Mouse (Mus musculus): ENCODE measurements around the gene Ptprh. TPM values are rescaled to one million over a fixed set of nuclear protein-coding genes. Genes with fewer than 3 reads are reported as not detected.
A peak's percentile ranks its signal among the peaks of the same experiment; 100 is the strongest.

Gene Ptprh
- polyA plus RNA-seq, 1 experiment, result 85.7 TPM

GRCm38 (mm10) chr7:4507220-4507619 is 96.6 kb downstream of the Ptprh start:
- WGBS, result 29% methylated on average over 4 of the region's 4 CpGs
- DNase-seq (ENCODE audit: low read depth, low spot score), result no peak

DNA sequence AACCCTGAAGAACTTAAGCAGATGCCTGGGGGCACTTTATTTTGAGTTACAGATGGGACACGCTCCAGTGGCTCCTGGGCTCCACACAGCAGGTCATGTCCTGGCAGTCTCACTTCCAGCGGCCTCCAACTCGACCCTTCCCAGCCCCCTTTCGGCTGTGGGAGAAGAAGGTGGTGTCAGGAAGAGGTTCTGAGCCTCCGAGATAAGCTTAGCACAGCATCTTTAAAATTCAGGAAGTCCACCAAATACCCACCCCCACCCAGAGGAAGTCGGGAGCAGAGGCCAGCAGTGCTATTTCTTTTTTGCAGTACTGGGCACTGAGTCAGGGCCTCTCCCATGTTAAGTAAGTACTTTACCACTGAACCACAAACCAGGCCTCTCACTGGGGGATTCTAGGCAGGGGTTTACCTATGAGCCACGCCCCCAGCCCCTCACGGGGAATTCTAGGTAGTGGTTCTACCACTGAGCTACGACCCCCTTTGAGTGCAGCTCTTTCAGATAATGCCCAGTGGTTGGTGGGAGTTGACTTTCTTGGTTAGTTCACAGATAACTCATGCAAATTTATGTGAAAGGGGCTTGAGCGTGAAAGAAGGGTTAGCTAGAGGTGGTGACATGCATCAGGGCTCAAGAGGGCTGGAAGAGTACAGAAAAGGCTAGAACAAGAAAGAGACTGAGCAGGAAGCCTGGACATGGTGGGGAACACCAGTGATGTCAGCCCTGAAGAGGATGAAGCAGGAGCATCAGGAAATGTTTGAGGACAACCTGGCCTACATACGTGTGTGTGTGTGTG is 99.0 kb downstream of the Ptprh start:
- 62% methylated on average over 11 of the region's 11 CpGs for WGBS
- no peak for DNase-seq (ENCODE audit: low read depth, low spot score)

DNA sequence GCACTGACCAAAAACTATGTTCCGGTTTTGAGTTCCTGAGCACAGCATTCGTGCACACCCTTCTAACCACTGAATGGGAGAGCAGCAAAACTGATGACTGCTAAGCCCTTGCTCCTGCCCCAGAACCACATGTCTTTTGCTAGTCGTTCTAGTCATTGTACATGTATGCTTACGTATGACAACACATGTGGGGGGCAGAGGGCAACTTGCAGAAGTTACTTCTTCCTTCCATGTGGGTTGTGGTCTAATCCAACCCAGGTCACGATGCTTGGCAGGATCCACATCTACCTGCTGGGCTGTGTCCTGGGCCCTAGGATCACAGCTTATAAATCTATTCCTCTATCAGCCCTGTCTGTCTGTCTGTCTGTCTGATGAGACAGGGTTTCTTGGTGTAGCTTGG is 100.0 kb downstream of the Ptprh start:
- DNase-seq (ENCODE audit: low read depth, low spot score), result no peak
- 71% methylated on average over 5 of the region's 5 CpGs for WGBS

GRCm38 (mm10) chr7:4503100-4503499 is 100.7 kb downstream of the Ptprh start:
- WGBS, result 78% methylated on average over 4 of the region's 4 CpGs
- DNase-seq (ENCODE audit: low read depth, low spot score), result no peak

- DNase-seq (ENCODE audit: low read depth, low spot score), result peak; percentile 70
- whole genome bisulfite sequencing, result 8% methylated on average over 14 of the region's 14 CpGs
Measured at GRCm38 (mm10) chr7:4502421-4503090, 101.3 kb downstream of the Ptprh start.

GRCm38 (mm10) chr7:4501558-4502397 is 102.1 kb downstream of the Ptprh start, which contains the start of gene Ppp1r12c:
Gene Ppp1r12c (minus strand): TSS chr7:4501680.
- WGBS, result under 1% methylated on average over 62 of the region's 62 CpGs
- DNase-seq (ENCODE audit: low read depth, low spot score), result peak; percentile 69

DNA sequence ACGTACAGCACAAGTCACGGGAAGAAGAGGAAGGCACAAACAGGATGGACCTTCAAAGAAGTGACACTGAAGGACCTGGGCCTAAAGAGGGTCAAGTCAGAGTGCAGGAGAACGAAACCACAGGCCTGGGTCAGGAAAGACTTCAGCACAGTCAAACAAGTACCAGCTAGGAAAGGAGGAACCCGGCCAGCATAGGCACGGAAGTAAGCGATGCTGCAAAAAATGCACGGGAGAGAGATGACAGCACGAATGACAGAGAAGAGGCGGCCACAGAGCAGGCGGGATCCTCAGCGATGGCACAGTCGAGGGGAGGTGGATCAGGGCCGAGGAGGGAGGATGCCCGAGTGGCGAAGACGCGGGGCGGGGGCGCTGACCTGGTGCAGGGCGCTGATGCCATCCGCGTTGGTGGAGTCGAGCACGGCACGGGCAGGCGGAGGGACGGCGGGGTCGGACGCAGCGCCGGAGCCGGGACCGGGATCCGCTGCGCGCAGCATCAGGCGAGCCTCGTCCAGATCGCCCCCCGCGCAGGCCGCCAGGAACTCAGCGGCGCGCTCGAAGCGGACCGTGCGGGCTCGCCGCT is 102.9 kb downstream of the Ptprh start:
- no peak for DNase-seq (ENCODE audit: low read depth, low spot score)
- under 1% methylated on average over 51 of the region's 52 CpGs for WGBS

- WGBS, result 78% methylated on average over 4 of the region's 4 CpGs
- no peak for DNase-seq (ENCODE audit: low read depth, low spot score)
Measured at GRCm38 (mm10) chr7:4499034-4499433, 104.8 kb downstream of the Ptprh start.

Other genes starting within 250 kb of the Ptprh start
- 0.04 TPM in 1 of 2 replicates, not detected in the other for gene Gp6, start 206.3 kb downstream of the Ptprh start, polyA plus RNA-seq (2012; rRNA removed)
- 16.1 and 20.9 TPM in 2 replicates for gene Rdh13, start 158.4 kb downstream of the Ptprh start, polyA plus RNA-seq (2012; rRNA removed)
- 0.81 and 1.7 TPM in 2 replicates for gene Eps8l1, start 143.4 kb downstream of the Ptprh start, polyA plus RNA-seq (2012; rRNA removed)
- 42.8 and 51.7 TPM in 2 replicates for gene Ppp1r12c, start 102.4 kb downstream of the Ptprh start, polyA plus RNA-seq (2012; rRNA removed)
- 0.74 and 1.7 TPM in 2 replicates for gene Tnnt1, start 87.7 kb downstream of the Ptprh start, polyA plus RNA-seq (2012; rRNA removed)
- gene Tnni3, start 79.8 kb downstream of the Ptprh start, polyA plus RNA-seq (2012; rRNA removed), result 1.5 and 1.9 TPM in 2 replicates
- 2.4 and 3.5 TPM in 2 replicates for gene Dnaaf3, start 71.6 kb downstream of the Ptprh start, polyA plus RNA-seq (2012; rRNA removed)
- gene Syt5, start 56.5 kb downstream of the Ptprh start, polyA plus RNA-seq (2012; rRNA removed), result 4.5 and 5.3 TPM in 2 replicates
- gene Tmem86b, start 27.4 kb upstream of the Ptprh start, polyA plus RNA-seq (2012; rRNA removed), result 72.9 and 162 TPM in 2 replicates
- 104 and 150 TPM in 2 replicates for gene Ppp6r1, start 55.0 kb upstream of the Ptprh start, polyA plus RNA-seq (2012; rRNA removed)
- 32.7 and 34.4 TPM in 2 replicates for gene Hspbp1, start 81.0 kb upstream of the Ptprh start, polyA plus RNA-seq (2012; rRNA removed)
- 1.7 and 2.3 TPM in 2 replicates for gene Brsk1, start 86.6 kb upstream of the Ptprh start, polyA plus RNA-seq (2012; rRNA removed)
- 84.0 and 118 TPM in 2 replicates for gene Tmem150b, start 121.2 kb upstream of the Ptprh start, polyA plus RNA-seq (2012; rRNA removed)
- gene Kmt5c, start 136.1 kb upstream of the Ptprh start, polyA plus RNA-seq (2012; rRNA removed), result 95.6 and 126 TPM in 2 replicates
- gene Cox6b2, start 149.1 kb upstream of the Ptprh start, polyA plus RNA-seq (2012; rRNA removed), result 45.0 and 50.2 TPM in 2 replicates
- gene Fam71e2, start 167.3 kb upstream of the Ptprh start, polyA plus RNA-seq (2012; rRNA removed), result not detected in 2 replicates
- 0.11 and 0.81 TPM in 2 replicates for gene Il11, start 178.8 kb upstream of the Ptprh start, polyA plus RNA-seq (2012; rRNA removed)
- gene Tmem190, start 178.9 kb upstream of the Ptprh start, polyA plus RNA-seq (2012; rRNA removed), result not detected in 2 replicates
- gene Tmem238, start 185.6 kb upstream of the Ptprh start, polyA plus RNA-seq (2012; rRNA removed), result 81.4 and 90.8 TPM in 2 replicates
- 510 and 604 TPM in 2 replicates for gene Rpl28, start 188.8 kb upstream of the Ptprh start, polyA plus RNA-seq (2012; rRNA removed)
- gene Ube2s, start 208.5 kb upstream of the Ptprh start, polyA plus RNA-seq (2012; rRNA removed), result 348 and 501 TPM in 2 replicates
- 0.78 and 0.86 TPM in 2 replicates for gene Shisa7, start 240.7 kb upstream of the Ptprh start, polyA plus RNA-seq (2012; rRNA removed)